Mouse (Mus musculus): Measurements from ENCODE around the gene R3hdml.

DNA sequence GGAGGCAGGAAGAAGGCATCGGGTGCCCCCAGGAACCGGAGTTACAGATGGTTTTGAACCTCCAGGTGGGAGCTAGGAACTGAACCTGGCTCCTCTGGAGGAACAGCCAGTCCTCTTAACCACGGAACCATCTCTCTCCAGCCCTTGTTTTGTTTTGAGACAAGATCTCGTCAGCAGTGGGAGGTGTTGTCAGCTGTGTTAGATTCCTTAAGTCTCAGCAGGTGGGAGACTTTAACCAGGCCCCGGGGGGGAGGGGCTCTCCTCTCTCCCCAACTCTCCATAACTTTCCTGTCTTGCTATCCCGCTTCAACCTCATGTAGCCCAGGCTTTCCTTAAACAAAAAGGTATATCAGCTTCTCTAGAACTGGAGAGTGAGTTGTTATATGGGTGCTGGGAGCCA lies 2.3 kb downstream of the R3hdml start:
- TF ChIP-seq CTCF (conservative IDR thresholded peaks at IDR 0.05; ENCODE audit: insufficient read depth, insufficient read length, low read depth, low read length) (no peak), POLR2A (IDR thresholded peaks at IDR 0.05; ENCODE audit: low read depth, low read length) (no peak)

All from kidney, adult 2 months (tissue).